Mouse (Mus musculus) forebrain, embryonic 11.5 days (tissue): ENCODE measurements around the gene Kcnn3. TPM values are rescaled to one million over a fixed set of nuclear protein-coding genes. Genes with fewer than 3 reads are reported as not detected.

Experiments
- ATAC-seq: fragments of 200-750 bp; cut with Nextera tagmentation; replicated peaks from 2 replicates; pipeline ENCODE4 v1.8.0; 2017; ENCODE audit warnings: moderate TSS enrichment; ENCODE audit not compliant: low FRiP score
- DNase-seq: peaks from one replicate; pipeline ENCODE4 v3.0.0-alpha.2; 2017; ENCODE audit warnings: low spot score
- H3K27ac ChIP-seq: fragments of 300-500 bp; sonication (generic); 2 replicates; pipeline ENCODE4 v1.5.1; 2014; ENCODE audit warnings: low read depth, low read length
- H3K27me3 ChIP-seq: fragments of 300-500 bp; sonication (generic); 2 replicates; pipeline ENCODE4 v1.6.1; 2014; ENCODE audit warnings: mild to moderate bottlenecking, low read length, mixed read lengths; ENCODE audit not compliant: control insufficient read depth, insufficient read depth
- H3K36me3 ChIP-seq: fragments of 300-500 bp; sonication (generic); 2 replicates; pipeline ENCODE4 v1.6.1; 2014; ENCODE audit warnings: mild to moderate bottlenecking, low read length, moderate library complexity, mixed read lengths; ENCODE audit not compliant: control insufficient read depth, insufficient read depth
- H3K4me1 ChIP-seq: fragments of 300-500 bp; sonication (generic); replicated peaks from 2 replicates; pipeline ENCODE4 v1.6.1; 2014; ENCODE audit warnings: low read length, mixed read lengths; ENCODE audit not compliant: control insufficient read depth, insufficient read depth
- H3K4me2 ChIP-seq: fragments of 300-500 bp; sonication (generic); 2 replicates; pipeline ENCODE4 v1.6.1; 2014; ENCODE audit warnings: low read depth, mild to moderate bottlenecking, low read length, moderate library complexity, mixed read lengths; ENCODE audit not compliant: severe bottlenecking
- H3K4me3 ChIP-seq: fragments of 300-500 bp; sonication (generic); 2 replicates; pipeline ENCODE4 v1.5.1; 2014; ENCODE audit warnings: low read depth, low read length
- H3K9ac ChIP-seq: fragments of 300-500 bp; sonication (generic); 2 replicates; pipeline ENCODE4 v1.6.1; 2014; ENCODE audit warnings: low read length
- H3K9me3 ChIP-seq: fragments of 300-500 bp; sonication (generic); 2 replicates; pipeline ENCODE4 v1.6.1; 2016; ENCODE audit warnings: low read length, mixed read lengths; ENCODE audit not compliant: control insufficient read depth
- WGBS: fragments of 180-500 bp; shearing (Covaris S2); extraction: QIAGEN DNeasy Blood & Tissue Kit; methylation state at CpG from one replicate; pipeline ENCODE4 v1.1.7; 2014; 5-methylcytosine and 5-hydroxymethylcytosine counted together
- polyA plus RNA-seq: library from polyadenylated mRNA; unstranded; fragments of >200 nt; fragmentation: Nextera tagmentation; extraction: Ambion mirVana; gene quantifications from 2 replicates; pipeline ENCODE4 v1.2.1, GENCODE M21; 2014

Kcnn3 gene
- polyA plus RNA-seq, 1 experiment from 2014 or later, result 1.8 TPM

GRCm38 (mm10) chr3:89688694-89689581 is 169.0 kb downstream of the Kcnn3 start:
- Histone ChIP-seq H3K4me2 (peak overlapping the region; percentile 83), H3K27ac (peak overlapping the region; percentile 70), H3K36me3 (no peaks in the 10 kb centered on the region), H3K9me3 (no peaks in the 10 kb centered on the region), H3K4me3 (peak overlapping the region; percentile 47), H3K4me1 (0 out of 2 replicates have a peak, but pooled peaks cover 5% of the 10 kb centered on the region), H3K27me3 (no peaks in the 10 kb centered on the region), H3K9ac (peak overlapping the region; percentile 86)
- WGBS, result 4% methylated on average over 25 of the region's 25 CpGs
- ATAC-seq (peak; percentile 88), DNase-seq (peak; percentile 93)

GRCm38 (mm10) chr3:89691776-89692175 is 171.8 kb downstream of the Kcnn3 start:
- Histone ChIP-seq H3K9ac (no peak overlapping the region), H3K4me1 (0 out of 2 replicates have a peak, but pooled peaks cover 5% of the 10 kb centered on the region), H3K36me3 (no peaks in the 10 kb centered on the region), H3K9me3 (no peaks in the 10 kb centered on the region), H3K27ac (no peak overlapping the region), H3K4me2 (no peak overlapping the region), H3K27me3 (no peaks in the 10 kb centered on the region), H3K4me3 (no peak overlapping the region)
- ATAC-seq (no peak), DNase-seq (no peak)
- 74% methylated on average over 9 of the region's 9 CpGs for WGBS

GRCm38 (mm10) chr3:89696152-89696821 is 176.3 kb downstream of the Kcnn3 start:
- no peak for ATAC-seq
- Histone ChIP-seq H3K9ac (no peak overlapping the region), H3K4me3 (no peak overlapping the region), H3K4me1 (no peaks in the 10 kb centered on the region), H3K27me3 (no peaks in the 10 kb centered on the region), H3K27ac (no peak overlapping the region), H3K9me3 (no peaks in the 10 kb centered on the region), H3K36me3 (no peaks in the 10 kb centered on the region), H3K4me2 (no peak overlapping the region)
- DNase-seq, result no peak
- 62% methylated on average over 12 of the region's 12 CpGs for WGBS

- Histone ChIP-seq H3K27me3 (no peaks in the 10 kb centered on the region), H3K36me3 (no peaks in the 10 kb centered on the region), H3K9me3 (no peaks in the 10 kb centered on the region), H3K27ac (no peak overlapping the region), H3K4me2 (no peak overlapping the region), H3K4me3 (no peak overlapping the region), H3K9ac (no peak overlapping the region), H3K4me1 (no peaks in the 10 kb centered on the region)
- WGBS, result 90% methylated on average over 1 of the region's 1 CpGs
- ATAC-seq (no peak), DNase-seq (no peak)
Observed at GRCm38 (mm10) chr3:89698958-89699357, 179.0 kb downstream of the Kcnn3 start.

GRCm38 (mm10) chr3:89700461-89700860 is 180.5 kb downstream of the Kcnn3 start:
- no peaks in the 10 kb centered on the region for H3K36me3 ChIP-seq
- DNase-seq (no peak), ATAC-seq (no peak)
- no peak overlapping the region for H3K4me3 ChIP-seq
- H3K4me1 ChIP-seq, result no peaks in the 10 kb centered on the region
- H3K4me2 ChIP-seq, result no peak overlapping the region
- H3K9me3 ChIP-seq, result no peaks in the 10 kb centered on the region
- no peaks in the 10 kb centered on the region for H3K27me3 ChIP-seq
- no peak overlapping the region for H3K9ac ChIP-seq
- 74% methylated on average over 11 of the region's 11 CpGs for WGBS
- no peak overlapping the region for H3K27ac ChIP-seq

GRCm38 (mm10) chr3:89703596-89703995 is 183.6 kb downstream of the Kcnn3 start:
- H3K9me3 ChIP-seq, result no peaks in the 10 kb centered on the region
- no peaks in the 10 kb centered on the region for H3K27me3 ChIP-seq
- H3K27ac ChIP-seq, result no peak overlapping the region
- WGBS, result 42% methylated on average over 3 of the region's 3 CpGs
- no peak overlapping the region for H3K4me3 ChIP-seq
- ATAC-seq, result no peak
- no peaks in the 10 kb centered on the region for H3K4me1 ChIP-seq
- DNase-seq, result no peak
- H3K4me2 ChIP-seq, result no peak overlapping the region
- no peak overlapping the region for H3K9ac ChIP-seq
- no peaks in the 10 kb centered on the region for H3K36me3 ChIP-seq

- WGBS, result 84% methylated on average over 6 of the region's 6 CpGs
- no peaks in the 10 kb centered on the region for H3K36me3 ChIP-seq
- no peak overlapping the region for H3K4me2 ChIP-seq
- no peaks in the 10 kb centered on the region for H3K27me3 ChIP-seq
- no peak for DNase-seq
- H3K27ac ChIP-seq, result no peak overlapping the region
- no peaks in the 10 kb centered on the region for H3K4me1 ChIP-seq
- no peak overlapping the region for H3K4me3 ChIP-seq
- no peak overlapping the region for H3K9ac ChIP-seq
- H3K9me3 ChIP-seq, result no peaks in the 10 kb centered on the region
- ATAC-seq, result no peak
Observed at GRCm38 (mm10) chr3:89704064-89704463, 184.1 kb downstream of the Kcnn3 start.

- 7% methylated on average over 28 of the region's 28 CpGs for WGBS
- Histone ChIP-seq H3K4me3 (peak within 1 kb of the TSS; percentile 95), H3K36me3 (no peaks in the 10 kb centered on the region), H3K9me3 (no peaks in the 10 kb centered on the region), H3K4me1 (peaks cover 7% of the 10 kb centered on the region; the same call in 1 of the 2 replicates), H3K27ac (peak within 1 kb of the TSS; percentile 64; the same call in 1 of the 2 replicates), H3K4me2 (peak within 1 kb of the TSS; percentile 83), H3K27me3 (no peaks in the 10 kb centered on the region), H3K9ac (peak within 1 kb of the TSS; percentile 91)
- ATAC-seq (peak; percentile 88), DNase-seq (peak; percentile 92)
Observed at GRCm38 (mm10) chr3:89714359-89715206, 194.6 kb downstream of the Kcnn3 start, which contains the start of gene Adar. TSS of gene Adar (plus strand) at chr3:89715022.
